8 mouse cellular contexts compared by ENCODE assay signal in the genomic region with DNA sequence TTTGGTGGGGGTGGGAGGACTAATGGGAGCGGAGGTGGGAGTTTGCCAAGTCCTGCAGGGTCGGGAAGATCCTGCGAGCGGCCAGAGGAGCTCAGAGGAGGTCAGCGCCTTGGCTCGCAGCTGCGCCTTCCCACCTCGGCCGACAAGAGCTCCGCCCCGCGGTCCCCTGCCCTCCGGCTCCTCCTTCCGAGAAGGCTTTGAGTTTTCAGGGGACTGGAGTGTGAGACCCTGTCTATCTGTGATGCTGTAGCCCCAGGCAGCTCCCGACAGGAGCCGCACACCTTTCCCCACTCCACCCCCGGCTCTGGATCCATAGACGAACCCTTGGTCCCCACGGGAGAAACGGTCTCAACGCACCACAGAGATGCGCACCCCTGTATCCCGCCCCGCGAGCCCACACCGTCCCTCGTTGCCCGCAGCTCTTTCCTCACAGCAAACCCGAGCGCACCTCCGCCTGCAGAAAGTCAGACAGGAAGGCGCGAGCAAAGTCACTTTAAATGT. TPM values are rescaled to one million over a fixed set of nuclear protein-coding genes. Genes with fewer than 3 reads are reported as not detected.
DNase-seq lines count a peak whose midpoint lies in the region; ATAC-seq and TF ChIP-seq lines count a peak whose summit lies in the region.

TSS of gene Frzb (minus strand) at position 335 of the 501 bp plus-strand sequence.

- H3K36me3 ChIP-seq in intestine, embryonic 16.5 days (ENCODE audit: control insufficient read depth, insufficient read depth, low read length), result no peaks in the 10 kb centered on the region
- no peaks in the 10 kb centered on the region for H3K36me3 ChIP-seq in limb, embryonic 13.5 days
- H3K36me3 ChIP-seq in midbrain, embryonic 13.5 days, result no peaks in the 10 kb centered on the region

- ATAC-seq in intestine, embryonic 16.5 days, result peak; percentile 78
- ATAC-seq in limb, embryonic 13.5 days (ENCODE audit: low FRiP score, low read depth), result peak; percentile 73
- ATAC-seq in midbrain, embryonic 13.5 days, result peak; percentile 85

- H3K4me3 ChIP-seq in gastrocnemius, adult 2 months, result peak within 1 kb of the TSS; percentile 76
- peak within 1 kb of the TSS; percentile 66 for H3K4me3 ChIP-seq in intestine, embryonic 16.5 days (ENCODE audit: low read length)
- H3K4me3 ChIP-seq in limb, embryonic 13.5 days, result peak within 1 kb of the TSS; percentile 64
- H3K4me3 ChIP-seq in midbrain, embryonic 13.5 days (replicated peaks), result peak within 1 kb of the TSS; percentile 63

- peaks cover 8% of the 10 kb centered on the region for H3K27me3 ChIP-seq in intestine, embryonic 16.5 days (replicated peaks; ENCODE audit: control insufficient read depth, insufficient read depth, low read length)
- H3K27me3 ChIP-seq in limb, embryonic 13.5 days, result peaks cover 27% of the 10 kb centered on the region; the same call in 1 of the 2 replicates
- H3K27me3 ChIP-seq in midbrain, embryonic 13.5 days, result peaks cover 24% of the 10 kb centered on the region

- intact Hi-C loops in gastrocnemius, adult 2 months (cut with DNase I), result loop anchor here (10.0 kb wide), 1 partner anchor 87 kb away; no protein-coding TSS in a partner anchor
- intact Hi-C loops in gastrocnemius, postnatal 36 days (cut with DNase I), result loop anchor here (10.0 kb wide), 1 partner anchor 93 kb away; no protein-coding TSS in a partner anchor

- DNase-seq in gastrocnemius, adult 2 months, result peak; percentile 67
- DNase-seq in gastrocnemius, adult 18-20 months (ENCODE audit: low spot score), result no peak
- DNase-seq in cerebellum, postnatal 36 days, result peak; percentile 52 to 65
- DNase-seq in gastrocnemius, postnatal 36 days, result peak; percentile 9 to 32
- DNase-seq in testis, postnatal 14 days (ENCODE audit: low spot score), result peak; percentile 62

- no peaks in the 10 kb centered on the region for H3K9me3 ChIP-seq in intestine, embryonic 16.5 days (ENCODE audit: control insufficient read depth, low read length)
- peaks cover 5% of the 10 kb centered on the region; the same call in 1 of the 2 replicates for H3K9me3 ChIP-seq in limb, embryonic 13.5 days
- H3K9me3 ChIP-seq in midbrain, embryonic 13.5 days, result peaks cover 4% of the 10 kb centered on the region; the same call in 1 of the 2 replicates

- peak within 1 kb of the TSS; percentile 99 for H3K4me2 ChIP-seq in intestine, embryonic 16.5 days (ENCODE audit: low read depth, low read length)
- H3K4me2 ChIP-seq in limb, embryonic 13.5 days (replicated peaks), result peak within 1 kb of the TSS; percentile 99
- peak within 1 kb of the TSS; percentile 96 for H3K4me2 ChIP-seq in midbrain, embryonic 13.5 days (replicated peaks)

- H3K4me1 ChIP-seq in intestine, embryonic 16.5 days (ENCODE audit: control insufficient read depth, insufficient read depth, low read length), result no peaks in the 10 kb centered on the region; the same call in 1 of the 2 replicates
- peaks cover 14% of the 10 kb centered on the region for H3K4me1 ChIP-seq in limb, embryonic 13.5 days
- peaks cover 18% of the 10 kb centered on the region for H3K4me1 ChIP-seq in midbrain, embryonic 13.5 days (replicated peaks)

- WGBS in intestine, embryonic 16.5 days, result 0% methylated on average over 33 of the region's 33 CpGs
- WGBS in limb, embryonic 13.5 days, result under 1% methylated on average over 33 of the region's 33 CpGs
- under 1% methylated on average over 33 of the region's 33 CpGs for WGBS in midbrain, embryonic 13.5 days

- TF ChIP-seq CTCF in gastrocnemius, adult 2 months (IDR thresholded peaks at IDR 0.05), result no peak

- H3K27ac ChIP-seq in gastrocnemius, adult 2 months, result peak within 1 kb of the TSS; percentile 67
- H3K27ac ChIP-seq in intestine, embryonic 16.5 days (ENCODE audit: low read length), result no peak within 1 kb of the TSS
- peak within 1 kb of the TSS; percentile 61 for H3K27ac ChIP-seq in limb, embryonic 13.5 days
- H3K27ac ChIP-seq in midbrain, embryonic 13.5 days, result peak within 1 kb of the TSS; percentile 16; the same call in 1 of the 2 replicates

- peak within 1 kb of the TSS; percentile 70 for H3K9ac ChIP-seq in intestine, embryonic 16.5 days (ENCODE audit: low read depth, low read length)
- peak within 1 kb of the TSS; percentile 75 for H3K9ac ChIP-seq in limb, embryonic 13.5 days
- peak within 1 kb of the TSS; percentile 65 for H3K9ac ChIP-seq in midbrain, embryonic 13.5 days (replicated peaks)

RNA-seq across cellular contexts. Expression of gene Frzb, which starts in this region (rescaled TPM):
- total RNA-seq in gastrocnemius, adult 2 months (2021), result 10 to 100 TPM in 1 of 2 experiments, 1 to 10 TPM in 1; 6.7 to 28.1 TPM
- total RNA-seq in gastrocnemius, adult 18-20 months (2021), result 10 to 100 TPM in 1 of 2 experiments, 1 to 10 TPM in 1; 8.9 to 14.5 TPM
- total RNA-seq in gastrocnemius, postnatal 36 days (2021), result 10 to 100 TPM; 17.2 to 19.8 TPM
- polyA plus RNA-seq in intestine, embryonic 16.5 days (2015; fragmentation: Nextera tagmentation; extraction: Ambion mirVana), result 1.9 and 2.4 TPM in 2 replicates
- 19.5 and 25.2 TPM in 2 replicates for polyA plus RNA-seq in limb, embryonic 13.5 days (2015; fragmentation: Nextera tagmentation; extraction: Ambion mirVana)
- 3.2 and 3.5 TPM in 2 replicates for polyA plus RNA-seq in midbrain, embryonic 13.5 days (2015; fragmentation: Nextera tagmentation; extraction: Ambion mirVana)
